10 mouse cellular contexts compared by ENCODE assay signal in genomic region chr19:15941399-15941798, GRCm38 (mm10). TPM values are rescaled to one million over a fixed set of nuclear protein-coding genes. Genes with fewer than 3 reads are reported as not detected.
DNase-seq lines count a peak whose midpoint lies in the region; ATAC-seq and TF ChIP-seq lines count a peak whose summit lies in the region.
"Had no signal": no experiment of that assay in that cellular context is flagged by ENCODE, and none has a peak within 500 bp of the region (broad histone marks: within the 10 kb centered on the region; RNA-seq: fewer than 3 reads in every experiment).

No protein-coding gene starts in this region.

- H3K4me2 ChIP-seq in stomach, postnatal 0 days (replicated peaks; ENCODE audit: low read depth) = no peak overlapping the region
- H3K4me2 ChIP-seq in hindbrain, postnatal 0 days (ENCODE audit: low read depth, low read length) = no peak overlapping the region
- H3K4me2 ChIP-seq: hindbrain, embryonic 12.5 days had no signal

- no peaks in the 10 kb centered on the region for H3K36me3 ChIP-seq in stomach, postnatal 0 days (ENCODE audit: control insufficient read depth, insufficient read depth, low read length)
- no peaks in the 10 kb centered on the region for H3K36me3 ChIP-seq in hindbrain, postnatal 0 days (ENCODE audit: insufficient read depth, low read length)
- H3K36me3 ChIP-seq: hindbrain, embryonic 12.5 days had no signal

- peak; percentile 68 for DNase-seq in urinary bladder, postnatal 14 days (ENCODE audit: low spot score)
- DNase-seq in urinary bladder, postnatal 10 days (ENCODE audit: low spot score) = no peak
- DNase-seq in fat pad, adult 2 months (ENCODE audit: extremely low read depth, low read depth, low spot score) = peak; percentile 49
- peak; percentile 63 to 87 for DNase-seq in kidney, postnatal 36 days
- DNase-seq in stomach, postnatal 0 days (ENCODE audit: low spot score) = peak; percentile 74
- no peak for DNase-seq in hindbrain, postnatal 0 days (ENCODE audit: low spot score)
- no peak for DNase-seq in right cerebral cortex, postnatal 14 days
- DNase-seq in right cerebral cortex, adult 18-20 months = no peak
- DNase-seq: thymus, postnatal 36 days had no signal

- H3K9me3 ChIP-seq in stomach, postnatal 0 days (ENCODE audit: control insufficient read depth, low read length) = no peaks in the 10 kb centered on the region
- H3K9me3 ChIP-seq in hindbrain, postnatal 0 days (ENCODE audit: low read length) = no peaks in the 10 kb centered on the region
- H3K9me3 ChIP-seq: hindbrain, embryonic 12.5 days had no signal

- no peaks in the 10 kb centered on the region for H3K27me3 ChIP-seq in stomach, postnatal 0 days (ENCODE audit: control insufficient read depth, insufficient read depth, low read length)
- no peaks in the 10 kb centered on the region for H3K27me3 ChIP-seq in hindbrain, postnatal 0 days (ENCODE audit: insufficient read depth, low read length)
- H3K27me3 ChIP-seq: hindbrain, embryonic 12.5 days had no signal

- H3K4me3 ChIP-seq in stomach, postnatal 0 days (ENCODE audit: low read depth, low read length) = no peak overlapping the region
- no peak overlapping the region for H3K4me3 ChIP-seq in hindbrain, postnatal 0 days (ENCODE audit: low read length)
- H3K4me3 ChIP-seq: hindbrain, embryonic 12.5 days had no signal

- 46% methylated on average over 8 of the region's 8 CpGs for WGBS in stomach, postnatal 0 days
- 80% methylated on average over 8 of the region's 8 CpGs for WGBS in hindbrain, postnatal 0 days

- no peak for TF ChIP-seq CTCF in stomach, postnatal 0 days (IDR thresholded peaks at IDR 0.05; ENCODE audit: low read depth)
- no peak for TF ChIP-seq CTCF in hindbrain, postnatal 0 days (IDR thresholded peaks at IDR 0.05; ENCODE audit: low read depth)

- no peaks in the 10 kb centered on the region for H3K4me1 ChIP-seq in stomach, postnatal 0 days (replicated peaks; ENCODE audit: control insufficient read depth, insufficient read depth)
- no peaks in the 10 kb centered on the region for H3K4me1 ChIP-seq in hindbrain, postnatal 0 days (ENCODE audit: insufficient read depth, low read length)
- H3K4me1 ChIP-seq: hindbrain, embryonic 12.5 days had no signal

- ATAC-seq in stomach, postnatal 0 days (ENCODE audit: low FRiP score, low TSS enrichment) = peak; percentile 96
- no peak for ATAC-seq in hindbrain, postnatal 0 days

- H3K9ac ChIP-seq in stomach, postnatal 0 days (ENCODE audit: low read length) = no peak overlapping the region
- H3K9ac ChIP-seq in hindbrain, postnatal 0 days (replicated peaks; ENCODE audit: low read length) = no peak overlapping the region
- H3K9ac ChIP-seq: hindbrain, embryonic 12.5 days had no signal

- peak; percentile 63 for TF ChIP-seq EP300 in stomach, postnatal 0 days (optimal IDR thresholded peaks at IDR 0.05)

- peak overlapping the region; percentile 78 for H3K27ac ChIP-seq in stomach, postnatal 0 days (replicated peaks)
- H3K27ac ChIP-seq in hindbrain, postnatal 0 days = no peak overlapping the region
- H3K27ac ChIP-seq: hindbrain, embryonic 12.5 days had no signal

RNA-seq across cellular contexts. Expression of gene Psat1, which starts 5.7 kb away (rescaled TPM):
- polyA plus RNA-seq in stomach, postnatal 0 days (2015; fragmentation: Nextera tagmentation; extraction: Ambion mirVana) = 63.2 and 67.9 TPM in 2 replicates
- total RNA-seq in hindbrain, postnatal 0 days (2014; rRNA removed) = 84.8 and 96.6 TPM in 2 replicates
- 79.8 and 92.3 TPM in 2 replicates for polyA plus RNA-seq in hindbrain, postnatal 0 days (2015; fragmentation: Nextera tagmentation; extraction: Ambion mirVana)

RNA-seq across cellular contexts. Expression of gene Cep78, which starts 43.4 kb away (rescaled TPM):
- 9.0 TPM in 2 replicates for polyA plus RNA-seq in stomach, postnatal 0 days (2015; fragmentation: Nextera tagmentation; extraction: Ambion mirVana)
- total RNA-seq in hindbrain, postnatal 0 days (2014; rRNA removed) = 15.5 and 28.0 TPM in 2 replicates
- 20.9 and 22.8 TPM in 2 replicates for polyA plus RNA-seq in hindbrain, postnatal 0 days (2015; fragmentation: Nextera tagmentation; extraction: Ambion mirVana)

Comparison
In these comparisons a context has a peak if more than half of its experiments do, and no peak if none do; other contexts are left out.
1. DNase-seq: peak in urinary bladder, postnatal 14 days (single experiment), fat pad, adult 2 months (single experiment), kidney, postnatal 36 days (2 of 2) and stomach, postnatal 0 days (single experiment); none in urinary bladder, postnatal 10 days (single experiment), hindbrain, postnatal 0 days (single experiment), right cerebral cortex, postnatal 14 days (single experiment) and right cerebral cortex, adult 18-20 months (single experiment).